Mouse (Mus musculus): ENCODE results near the gene Ppfibp1. TPM values are rescaled to one million over a fixed set of nuclear protein-coding genes. Genes with fewer than 3 reads are reported as not detected.

Ppfibp1 gene
- polyA plus RNA-seq, 1 experiment from 2014 or later, result 48.6 TPM

DNA sequence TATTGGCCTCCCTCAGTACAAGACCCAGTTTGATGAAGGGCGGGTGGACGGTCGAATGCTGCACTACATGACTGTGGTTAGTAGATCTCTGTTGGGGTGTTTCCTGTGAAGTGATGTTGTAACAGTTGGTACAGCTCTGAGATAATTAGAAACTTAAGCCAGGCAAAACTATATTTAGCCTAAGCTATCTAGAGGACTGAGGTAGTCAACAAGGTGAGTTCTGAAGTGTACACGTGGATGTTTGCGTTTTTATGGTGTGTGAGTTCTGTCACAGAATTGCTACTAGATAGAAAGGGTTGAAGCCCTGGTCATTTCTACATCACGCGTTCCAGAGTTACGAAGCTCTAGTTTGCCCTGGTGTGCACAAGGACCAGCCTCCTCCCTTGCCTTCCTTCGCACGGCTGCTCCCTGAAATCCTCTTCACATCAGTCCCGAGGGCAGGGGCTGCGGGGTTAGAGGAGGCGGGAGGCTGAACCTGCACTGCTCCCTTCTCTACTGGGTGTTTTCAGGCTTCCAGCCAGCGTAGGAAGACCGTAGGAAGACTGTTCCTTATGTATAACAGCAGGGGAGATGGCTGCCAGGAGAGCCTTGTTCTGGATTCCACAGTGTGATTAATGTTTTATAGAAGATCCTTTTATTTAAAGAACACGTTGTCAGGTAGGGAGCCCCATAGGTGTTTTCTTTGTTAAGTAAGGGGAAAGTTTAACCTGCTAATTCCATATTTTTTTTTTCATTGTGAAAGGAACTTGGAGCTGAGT lies 134.3 kb downstream of the Ppfibp1 start:
- ATAC-seq (ENCODE audit: extremely low read depth, insufficient number of reproducible peaks, low FRiP score, low TSS enrichment), result no peak
- H3K9me3 ChIP-seq, result no peaks in the 10 kb centered on the region

DNA sequence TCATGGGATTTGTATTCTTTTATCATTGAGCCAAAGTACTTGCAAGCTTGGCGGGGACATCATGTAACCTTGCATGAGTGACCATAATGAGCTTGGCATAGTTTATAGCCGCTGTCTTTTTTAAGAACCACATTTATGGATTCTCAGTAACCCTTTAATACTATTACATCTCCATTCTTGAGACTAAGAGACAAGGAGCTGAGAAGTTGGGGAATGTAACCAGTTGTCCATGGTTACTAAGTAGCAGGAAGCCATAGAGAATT lies 134.8 kb downstream of the Ppfibp1 start:
- Histone ChIP-seq H3K36me3 (peaks cover 93% of the 10 kb centered on the region), H3K9me3 (no peaks in the 10 kb centered on the region), H3K27me3 (replicated peaks) (no peaks in the 10 kb centered on the region), H3K4me1 (peaks cover 10% of the 10 kb centered on the region), H3K27ac (replicated peaks) (no peak overlapping the region), H3K9ac (no peak overlapping the region), H3K4me3 (no peak overlapping the region), H3K4me2 (no peak overlapping the region)
- 82% methylated on average over 2 of the region's 2 CpGs for WGBS
- ATAC-seq (ENCODE audit: extremely low read depth, insufficient number of reproducible peaks, low FRiP score, low TSS enrichment), result no peak

More for the DNA sequence above, 134.3 kb downstream of the Ppfibp1 start:
- Histone ChIP-seq H3K4me2 (no peak overlapping the region), H3K4me1 (peaks cover 10% of the 10 kb centered on the region), H3K27me3 (replicated peaks) (no peaks in the 10 kb centered on the region), H3K36me3 (peaks cover 93% of the 10 kb centered on the region), H3K4me3 (no peak overlapping the region), H3K9ac (no peak overlapping the region), H3K27ac (replicated peaks) (no peak overlapping the region)
- WGBS, result 67% methylated on average over 16 of the region's 16 CpGs

DNA sequence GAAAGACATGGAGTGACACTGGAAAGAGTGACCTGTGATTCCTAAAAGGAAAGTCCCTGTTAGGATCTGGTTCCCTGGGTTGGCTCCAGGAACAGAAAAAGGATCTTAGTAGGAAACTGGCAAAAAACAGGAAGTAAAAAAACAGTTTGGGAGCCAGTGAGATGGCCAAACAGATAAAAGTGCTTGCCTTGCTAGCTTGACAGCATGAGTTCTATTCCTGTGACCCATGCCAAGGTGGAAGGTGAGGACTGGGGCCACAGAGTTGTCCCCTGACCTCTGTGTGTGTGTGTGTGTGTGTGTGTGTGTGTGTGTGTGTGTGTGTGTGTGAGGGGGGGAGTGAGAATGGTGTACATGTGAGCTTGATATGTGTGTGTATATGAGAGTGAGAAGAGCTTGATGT lies 135.3 kb downstream of the Ppfibp1 start:
- Histone ChIP-seq H3K9me3 (no peaks in the 10 kb centered on the region), H3K27ac (replicated peaks) (no peak overlapping the region), H3K27me3 (replicated peaks) (no peaks in the 10 kb centered on the region), H3K4me3 (no peak overlapping the region), H3K36me3 (peaks cover 93% of the 10 kb centered on the region), H3K4me2 (no peak overlapping the region), H3K4me1 (peaks cover 10% of the 10 kb centered on the region), H3K9ac (no peak overlapping the region)
- no peak for ATAC-seq (ENCODE audit: extremely low read depth, insufficient number of reproducible peaks, low FRiP score, low TSS enrichment)

DNA sequence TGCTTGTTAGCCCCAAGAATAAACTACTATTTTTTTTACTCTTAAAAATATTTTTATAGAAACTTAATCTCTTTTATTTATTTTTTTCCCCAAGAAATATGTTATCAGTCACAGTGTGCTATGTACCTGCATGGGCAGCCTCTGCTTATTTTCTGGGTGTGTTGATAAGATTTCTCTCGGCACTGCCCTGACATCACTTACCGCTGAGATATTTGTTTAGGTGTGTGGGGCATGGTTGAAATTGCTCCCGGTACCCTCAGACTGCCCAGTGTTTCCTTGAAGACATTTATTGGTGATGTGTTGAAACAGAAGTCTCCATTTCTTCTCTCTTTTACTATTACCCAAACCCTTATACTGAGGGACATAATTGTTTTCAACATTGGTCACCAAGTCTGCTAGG lies 136.5 kb downstream of the Ppfibp1 start:
- no peaks in the 10 kb centered on the region for H3K27me3 ChIP-seq (replicated peaks)
- H3K9me3 ChIP-seq, result no peaks in the 10 kb centered on the region
- H3K4me3 ChIP-seq, result no peak overlapping the region
- ATAC-seq (ENCODE audit: extremely low read depth, insufficient number of reproducible peaks, low FRiP score, low TSS enrichment), result no peak
- peaks cover 10% of the 10 kb centered on the region for H3K4me1 ChIP-seq
- H3K27ac ChIP-seq (replicated peaks), result no peak overlapping the region
- WGBS, result 54% methylated on average over 3 of the region's 3 CpGs
- no peak overlapping the region for H3K4me2 ChIP-seq
- no peak overlapping the region for H3K9ac ChIP-seq
- peaks cover 93% of the 10 kb centered on the region for H3K36me3 ChIP-seq

DNA sequence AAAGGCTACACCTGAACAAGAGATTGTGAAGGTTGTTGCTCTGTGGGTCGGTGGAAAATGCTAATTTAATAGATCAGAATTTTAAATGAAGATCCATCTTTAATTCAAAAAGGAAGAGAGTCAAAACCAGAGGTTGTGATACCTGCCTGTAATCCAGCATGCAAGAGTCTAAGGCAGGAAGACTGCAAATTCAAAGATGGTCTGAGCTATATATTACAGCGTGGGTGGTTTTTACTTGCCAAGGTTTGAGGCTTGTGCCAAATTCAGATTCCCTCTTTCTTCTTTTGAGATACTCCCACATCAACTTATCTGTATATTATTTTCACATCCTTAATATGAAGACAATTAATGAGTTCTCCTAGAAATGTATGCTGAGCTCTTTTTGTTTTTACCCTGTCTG lies 140.1 kb downstream of the Ppfibp1 start:
- H3K9ac ChIP-seq, result no peak overlapping the region
- no peaks in the 10 kb centered on the region for H3K9me3 ChIP-seq
- H3K27ac ChIP-seq (replicated peaks), result no peak overlapping the region
- H3K27me3 ChIP-seq (replicated peaks), result no peaks in the 10 kb centered on the region
- no peak overlapping the region for H3K4me3 ChIP-seq
- ATAC-seq (ENCODE audit: extremely low read depth, insufficient number of reproducible peaks, low FRiP score, low TSS enrichment), result no peak
- H3K4me1 ChIP-seq, result no peaks in the 10 kb centered on the region
- H3K36me3 ChIP-seq, result peaks cover 92% of the 10 kb centered on the region
- WGBS, result 75% methylated on average over 2 of the region's 2 CpGs
- no peak overlapping the region for H3K4me2 ChIP-seq

DNA sequence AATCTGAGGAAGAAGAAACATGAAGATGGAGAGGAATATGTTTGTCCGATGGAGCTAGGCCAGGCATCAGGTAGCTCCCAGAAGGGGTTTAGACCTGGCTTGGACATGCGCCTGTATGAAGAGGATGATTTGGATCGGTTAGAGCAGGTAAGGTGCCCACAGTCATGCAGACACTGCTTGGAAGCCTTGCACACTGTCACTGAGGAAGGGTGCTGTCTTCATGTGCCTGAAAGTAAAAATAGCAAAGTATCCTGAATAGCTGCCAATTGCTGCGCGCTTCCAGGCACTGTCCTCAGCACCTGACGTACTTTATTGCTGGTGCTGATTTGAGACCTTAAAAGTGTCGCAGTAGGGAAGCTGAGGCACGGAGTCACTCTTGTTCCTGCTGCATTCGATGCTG lies 141.3 kb downstream of the Ppfibp1 start:
- H3K36me3 ChIP-seq, result peaks cover 88% of the 10 kb centered on the region
- no peak overlapping the region for H3K9ac ChIP-seq
- H3K4me3 ChIP-seq, result no peak overlapping the region
- no peaks in the 10 kb centered on the region for H3K9me3 ChIP-seq
- H3K27ac ChIP-seq (replicated peaks), result no peak overlapping the region
- no peaks in the 10 kb centered on the region for H3K27me3 ChIP-seq (replicated peaks)
- no peaks in the 10 kb centered on the region for H3K4me1 ChIP-seq
- WGBS, result 64% methylated on average over 9 of the region's 9 CpGs
- no peak overlapping the region for H3K4me2 ChIP-seq
- no peak for ATAC-seq (ENCODE audit: extremely low read depth, insufficient number of reproducible peaks, low FRiP score, low TSS enrichment)

DNA sequence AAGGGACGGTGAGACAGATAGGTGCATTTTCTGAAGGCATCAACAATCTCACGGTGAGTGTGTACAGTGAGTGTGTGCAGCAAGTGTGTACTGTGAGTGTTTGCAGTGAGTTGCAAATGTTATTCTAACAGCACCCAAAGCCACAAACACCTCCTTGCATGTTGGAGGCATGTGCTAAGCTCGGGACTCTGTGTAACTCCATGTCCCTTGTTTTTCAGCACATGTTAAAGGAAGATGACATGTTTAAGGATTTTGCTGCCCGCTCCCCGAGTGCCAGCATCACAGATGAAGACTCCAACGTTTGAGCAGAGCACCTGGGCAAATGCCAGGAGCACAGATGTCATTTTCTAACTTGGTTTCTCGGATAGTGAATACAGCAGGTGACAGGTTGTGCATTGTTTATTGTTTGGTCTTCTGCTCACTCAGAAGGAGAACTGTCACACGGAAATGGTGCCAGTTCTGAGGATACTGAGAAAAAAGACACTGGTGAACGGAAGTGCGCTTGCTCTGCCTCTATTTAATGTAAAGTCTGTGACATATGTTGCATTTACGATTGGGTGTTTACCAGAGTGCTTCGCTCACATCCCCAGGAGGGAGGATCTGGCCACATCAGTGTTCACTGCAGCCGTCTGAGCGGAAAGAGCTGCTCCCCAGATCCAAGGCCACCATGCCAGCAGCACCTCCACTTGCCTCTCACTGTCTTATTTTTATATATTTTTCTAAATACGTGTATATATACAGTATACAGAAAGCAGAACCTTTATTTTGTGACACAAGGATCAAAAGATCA lies 142.0 kb downstream of the Ppfibp1 start:
- Histone ChIP-seq H3K4me1 (no peaks in the 10 kb centered on the region), H3K9me3 (no peaks in the 10 kb centered on the region), H3K36me3 (peaks cover 82% of the 10 kb centered on the region), H3K4me2 (no peak overlapping the region), H3K27me3 (replicated peaks) (no peaks in the 10 kb centered on the region), H3K4me3 (no peak overlapping the region), H3K9ac (no peak overlapping the region), H3K27ac (replicated peaks) (no peak overlapping the region)
- WGBS, result 81% methylated on average over 15 of the region's 15 CpGs
- no peak for ATAC-seq (ENCODE audit: extremely low read depth, insufficient number of reproducible peaks, low FRiP score, low TSS enrichment)

DNA sequence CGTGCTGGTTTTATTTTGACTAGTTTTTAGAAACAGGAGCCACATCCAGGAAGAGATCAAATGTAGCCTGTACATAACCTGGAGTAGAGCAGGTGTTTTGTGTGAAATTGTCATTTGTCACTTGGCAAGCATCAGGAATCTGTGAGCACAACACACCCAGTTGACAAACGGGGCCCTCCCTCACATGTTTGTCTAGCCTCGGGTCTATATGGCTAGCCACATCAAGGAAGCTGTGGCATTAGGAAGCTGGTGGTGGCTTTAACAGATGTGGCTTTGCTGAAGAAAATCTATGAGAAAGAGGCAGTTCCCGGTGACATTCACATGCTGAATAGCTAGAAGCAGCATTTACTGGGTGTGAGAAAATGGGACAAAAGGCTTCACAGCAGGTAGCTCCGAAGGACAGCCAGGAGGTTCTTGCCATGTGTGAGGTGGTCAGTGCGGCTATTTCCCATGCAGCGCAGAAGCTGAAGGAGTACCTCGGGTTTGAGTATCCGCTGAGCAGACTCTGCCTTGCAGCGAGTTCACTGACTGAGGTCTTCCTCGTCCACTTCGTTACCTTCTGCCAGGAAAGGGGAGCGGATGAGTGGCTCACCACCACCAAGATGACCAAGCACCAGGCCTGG lies 144.1 kb downstream of the Ppfibp1 start, which contains the start of gene Rep15:
Gene Rep15, plus strand, starts transcription at position 282 of the 623 bp plus-strand sequence.
- ATAC-seq (ENCODE audit: extremely low read depth, insufficient number of reproducible peaks, low FRiP score, low TSS enrichment), result no peak
- H3K36me3 ChIP-seq, result peaks cover 61% of the 10 kb centered on the region
- no peak within 1 kb of the TSS for H3K27ac ChIP-seq (replicated peaks)
- H3K9ac ChIP-seq, result no peak within 1 kb of the TSS
- H3K4me1 ChIP-seq, result no peaks in the 10 kb centered on the region
- no peak within 1 kb of the TSS for H3K4me3 ChIP-seq
- H3K27me3 ChIP-seq (replicated peaks), result no peaks in the 10 kb centered on the region
- H3K4me2 ChIP-seq, result no peak within 1 kb of the TSS
- WGBS, result 54% methylated on average over 13 of the region's 13 CpGs
- H3K9me3 ChIP-seq, result no peaks in the 10 kb centered on the region

DNA sequence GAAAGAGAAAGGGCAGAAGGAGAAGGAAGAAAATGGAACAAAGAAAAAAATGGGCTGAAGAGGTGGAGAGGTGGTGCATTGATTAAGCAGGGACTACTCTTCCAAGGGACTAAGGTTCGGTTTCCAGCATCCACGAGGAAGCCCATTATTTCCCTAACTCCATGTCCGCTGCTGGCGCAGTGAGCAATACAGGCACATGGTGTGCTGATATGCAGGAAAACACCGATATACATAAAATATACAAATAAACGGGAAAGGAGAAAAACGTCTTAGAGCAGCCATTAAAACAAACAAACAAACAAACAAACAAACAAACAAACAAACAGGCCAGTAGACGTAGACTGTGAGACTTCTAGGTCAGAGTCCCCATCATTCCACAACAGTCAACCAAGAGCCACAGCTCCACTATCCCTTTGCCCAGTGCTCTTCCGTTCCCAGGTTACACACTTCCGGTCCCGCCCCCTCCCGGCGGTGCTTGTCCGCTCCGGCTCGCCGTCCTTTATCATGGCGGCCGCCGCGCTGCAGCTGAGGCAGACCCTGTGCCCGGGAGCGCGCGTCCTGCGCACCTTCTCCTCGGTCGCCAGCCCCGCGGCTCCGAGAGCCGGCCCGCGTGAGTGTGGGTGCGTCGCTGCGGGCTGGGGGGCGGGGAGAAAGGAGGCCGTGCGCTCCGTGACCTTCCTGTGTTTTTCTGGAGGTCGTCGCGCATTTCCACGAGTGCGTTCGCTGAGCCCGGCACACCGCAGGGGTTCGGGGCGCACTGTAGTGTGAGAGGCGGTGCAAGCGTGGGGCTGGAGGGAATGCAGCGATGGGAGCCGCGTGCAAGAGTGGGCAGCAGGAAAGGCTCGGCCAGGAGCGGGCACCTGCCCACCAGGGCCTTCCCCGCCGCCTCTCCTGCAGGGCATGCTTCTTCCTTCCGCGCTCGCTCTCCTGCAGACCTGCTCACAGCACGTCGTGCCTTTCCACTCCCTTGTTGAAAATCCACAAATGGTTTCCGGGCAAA lies 154.3 kb downstream of the Ppfibp1 start, which contains the start of gene Mrps35:
Gene Mrps35, plus strand, starts transcription at position 474 of the 1,000 bp plus-strand sequence.
- H3K27me3 ChIP-seq (replicated peaks), result no peaks in the 10 kb centered on the region; the same call in 1 of the 2 replicates
- peak within 1 kb of the TSS; percentile 96 for H3K9ac ChIP-seq
- peak within 1 kb of the TSS; percentile 85 for H3K27ac ChIP-seq (replicated peaks)
- 3% methylated on average over 66 of the region's 66 CpGs for WGBS
- H3K36me3 ChIP-seq, result peaks cover 17% of the 10 kb centered on the region
- H3K4me3 ChIP-seq, result peak within 1 kb of the TSS; percentile 71
- H3K4me1 ChIP-seq, result peaks cover 23% of the 10 kb centered on the region
- ATAC-seq (ENCODE audit: extremely low read depth, insufficient number of reproducible peaks, low FRiP score, low TSS enrichment), result peak; percentile 86
- peak within 1 kb of the TSS; percentile 79 for H3K4me2 ChIP-seq
- no peaks in the 10 kb centered on the region for H3K9me3 ChIP-seq

DNA sequence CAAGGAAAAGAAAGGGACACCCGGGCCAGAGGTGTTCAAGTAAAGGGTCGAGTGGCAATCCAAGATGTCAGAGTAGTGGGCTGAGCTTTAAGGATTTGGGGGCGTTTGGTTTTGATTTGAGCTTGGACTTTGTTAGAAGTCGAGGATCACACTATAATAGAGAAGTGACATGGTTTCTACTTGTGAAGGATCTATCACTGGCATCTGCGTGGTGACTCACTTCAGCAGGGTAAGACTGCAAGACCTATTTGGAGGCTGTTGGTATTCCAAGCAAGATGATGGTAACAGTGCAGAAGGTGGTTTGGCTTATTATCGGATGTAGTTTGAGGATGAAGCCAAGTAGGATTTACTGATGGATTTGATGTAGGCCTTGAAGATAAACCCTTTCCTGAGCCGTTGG lies 155.3 kb downstream of the Ppfibp1 start:
- peak overlapping the region; percentile 96 for H3K9ac ChIP-seq
- peaks cover 28% of the 10 kb centered on the region for H3K36me3 ChIP-seq
- peak overlapping the region; percentile 79 for H3K4me2 ChIP-seq
- no peaks in the 10 kb centered on the region for H3K9me3 ChIP-seq
- 42% methylated on average over 7 of the region's 7 CpGs for WGBS
- peaks cover 23% of the 10 kb centered on the region for H3K4me1 ChIP-seq
- H3K4me3 ChIP-seq, result peak overlapping the region; percentile 71
- no peaks in the 10 kb centered on the region; the same call in 1 of the 2 replicates for H3K27me3 ChIP-seq (replicated peaks)
- no peak for ATAC-seq (ENCODE audit: extremely low read depth, insufficient number of reproducible peaks, low FRiP score, low TSS enrichment)
- no peak overlapping the region for H3K27ac ChIP-seq (replicated peaks)
